Mouse (Mus musculus) intestine, embryonic 14.5 days (tissue): ENCODE data around the gene Ptchd4. TPM values are rescaled to one million over a fixed set of nuclear protein-coding genes. Genes with fewer than 3 reads are reported as not detected.

Experiments used
- ATAC-seq: fragments of 200-750 bp; cut with Nextera tagmentation; replicated peaks from 2 replicates; pipeline ENCODE4 v1.8.0; 2017; ENCODE audit warnings: low read depth, moderate number of reproducible peaks, moderate TSS enrichment, moderate library complexity; ENCODE audit not compliant: low FRiP score, low TSS enrichment
- DNase-seq: peaks from one replicate; pipeline ENCODE4 v3.0.0-alpha.2; 2018; ENCODE audit warnings: low spot score
- H3K27ac ChIP-seq: fragments of 300-500 bp; sonication (generic); 2 replicates; pipeline ENCODE4 v1.5.1; 2014; ENCODE audit warnings: low read depth, mild to moderate bottlenecking, control low read depth
- H3K27me3 ChIP-seq: fragments of 300-500 bp; sonication (generic); replicated peaks from 2 replicates; pipeline ENCODE4 v1.6.1; 2014; ENCODE audit warnings: low read length, control low read depth; ENCODE audit not compliant: control insufficient read depth, insufficient read depth
- H3K36me3 ChIP-seq: fragments of 300-500 bp; sonication (generic); 2 replicates; pipeline ENCODE4 v1.6.1; 2014; ENCODE audit warnings: low read length, control low read depth; ENCODE audit not compliant: control insufficient read depth, insufficient read depth
- H3K4me1 ChIP-seq: fragments of 300-500 bp; sonication (generic); replicated peaks from 2 replicates; pipeline ENCODE4 v1.6.1; 2014; ENCODE audit warnings: low read length, control low read depth, mixed read lengths; ENCODE audit not compliant: control insufficient read depth, insufficient read depth
- H3K4me2 ChIP-seq: fragments of 300-500 bp; sonication (generic); 2 replicates; pipeline ENCODE4 v1.6.1; 2014; ENCODE audit warnings: low read length
- H3K4me3 ChIP-seq: fragments of 300-500 bp; sonication (generic); 2 replicates; pipeline ENCODE4 v1.5.1; 2014; ENCODE audit warnings: low read depth, low read length, control low read depth, mixed read lengths
- H3K9ac ChIP-seq: fragments of 300-500 bp; sonication (generic); 2 replicates; pipeline ENCODE4 v1.6.1; 2014; ENCODE audit warnings: mild to moderate bottlenecking, low read length
- H3K9me3 ChIP-seq: fragments of 300-500 bp; sonication (generic); 2 replicates; pipeline ENCODE4 v1.6.1; 2016; ENCODE audit warnings: low read length, control low read depth; ENCODE audit not compliant: control insufficient read depth
- WGBS: fragments of 180-500 bp; shearing (Covaris S2); extraction: QIAGEN DNeasy Blood & Tissue Kit; methylation state at CpG from one replicate; pipeline ENCODE4 v1.1.7; 2014; 5-methylcytosine and 5-hydroxymethylcytosine counted together
- polyA plus RNA-seq: library from polyadenylated mRNA; unstranded; fragments of >200 nt; fragmentation: Nextera tagmentation; extraction: Ambion mirVana; gene quantifications from 2 replicates; pipeline ENCODE4 v1.2.1, GENCODE M21; 2014

The Ptchd4 gene
- polyA plus RNA-seq: 0.22 and 0.42 TPM in 2 replicates

- Histone ChIP-seq H3K36me3 (no peaks in the 10 kb centered on the region), H3K27ac (no peak within 1 kb of the TSS), H3K9me3 (no peaks in the 10 kb centered on the region), H3K4me1 (no peaks in the 10 kb centered on the region), H3K4me3 (peak within 1 kb of the TSS; percentile 41), H3K9ac (peak within 1 kb of the TSS; percentile 29; the same call in 1 of the 2 replicates), H3K4me2 (peak within 1 kb of the TSS; percentile 94), H3K27me3 (peaks cover 18% of the 10 kb centered on the region; the same call in 1 of the 2 replicates)
- ATAC-seq (peak; percentile 73), DNase-seq (peak; percentile 66)
- WGBS: under 1% methylated on average over 44 of the region's 56 CpGs
Measured at GRCm38 (mm10) chr17:42315669-42316611, at the start of gene Ptchd4. Gene Ptchd4, plus strand, starts transcription at chr17:42315947.

- H3K9me3 ChIP-seq: no peaks in the 10 kb centered on the region
- H3K27ac ChIP-seq: no peak overlapping the region
- 75% methylated on average over 2 of the region's 2 CpGs for WGBS
- DNase-seq: no peak
- H3K4me1 ChIP-seq: no peaks in the 10 kb centered on the region
- H3K36me3 ChIP-seq: no peaks in the 10 kb centered on the region
- no peak for ATAC-seq
- H3K4me2 ChIP-seq: no peak overlapping the region
- no peaks in the 10 kb centered on the region for H3K27me3 ChIP-seq
- H3K9ac ChIP-seq: no peak overlapping the region
- no peak overlapping the region for H3K4me3 ChIP-seq
Measured at GRCm38 (mm10) chr17:42276861-42277260, 38.9 kb upstream of the Ptchd4 start.

GRCm38 (mm10) chr17:42284391-42284790 is 31.4 kb upstream of the Ptchd4 start:
- Histone ChIP-seq H3K9ac (no peak overlapping the region), H3K4me1 (no peaks in the 10 kb centered on the region), H3K4me3 (no peak overlapping the region), H3K9me3 (no peaks in the 10 kb centered on the region), H3K27ac (no peak overlapping the region), H3K4me2 (no peak overlapping the region), H3K27me3 (no peaks in the 10 kb centered on the region), H3K36me3 (no peaks in the 10 kb centered on the region)
- WGBS: 63% methylated on average over 1 of the region's 1 CpGs
- DNase-seq (no peak), ATAC-seq (no peak)

- no peaks in the 10 kb centered on the region for H3K36me3 ChIP-seq
- H3K9me3 ChIP-seq: no peaks in the 10 kb centered on the region
- WGBS: 75% methylated on average over 3 of the region's 3 CpGs
- no peaks in the 10 kb centered on the region for H3K4me1 ChIP-seq
- DNase-seq: no peak
- no peak overlapping the region for H3K9ac ChIP-seq
- no peak overlapping the region for H3K4me3 ChIP-seq
- ATAC-seq: no peak
- H3K27ac ChIP-seq: no peak overlapping the region
- H3K27me3 ChIP-seq: no peaks in the 10 kb centered on the region
- no peak overlapping the region for H3K4me2 ChIP-seq
Measured at GRCm38 (mm10) chr17:42286255-42286654, 29.5 kb upstream of the Ptchd4 start.

DNA sequence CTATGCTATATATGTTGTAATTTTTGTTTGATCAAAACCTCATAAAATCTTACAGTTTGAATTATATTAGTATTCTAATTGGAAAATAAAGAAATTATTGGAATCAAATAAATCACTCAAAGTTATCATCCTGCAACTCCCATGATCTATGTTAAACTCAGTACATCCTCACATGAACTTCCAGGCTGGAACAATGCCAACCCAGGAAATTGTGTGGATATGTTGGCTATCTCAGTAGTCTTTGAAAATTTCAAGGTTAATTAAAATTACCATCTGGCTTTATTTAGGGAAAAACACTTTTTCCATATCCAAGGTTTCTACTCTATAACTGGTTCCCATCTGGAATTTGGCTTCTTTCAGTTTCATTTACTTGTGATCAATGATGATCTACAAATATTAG is 25.4 kb upstream of the Ptchd4 start:
- Histone ChIP-seq H3K36me3 (no peaks in the 10 kb centered on the region), H3K4me2 (no peak overlapping the region), H3K9ac (no peak overlapping the region), H3K4me1 (no peaks in the 10 kb centered on the region), H3K27ac (no peak overlapping the region), H3K9me3 (no peaks in the 10 kb centered on the region), H3K4me3 (no peak overlapping the region), H3K27me3 (no peaks in the 10 kb centered on the region)
- DNase-seq (no peak), ATAC-seq (no peak)

GRCm38 (mm10) chr17:42291793-42292192 is 24.0 kb upstream of the Ptchd4 start:
- 38% methylated on average over 5 of the region's 5 CpGs for WGBS
- no peaks in the 10 kb centered on the region for H3K4me1 ChIP-seq
- no peaks in the 10 kb centered on the region for H3K27me3 ChIP-seq
- DNase-seq: no peak
- no peaks in the 10 kb centered on the region for H3K9me3 ChIP-seq
- H3K27ac ChIP-seq: no peak overlapping the region
- no peak overlapping the region for H3K4me2 ChIP-seq
- no peak overlapping the region for H3K9ac ChIP-seq
- no peak overlapping the region for H3K4me3 ChIP-seq
- no peak for ATAC-seq
- no peaks in the 10 kb centered on the region for H3K36me3 ChIP-seq

GRCm38 (mm10) chr17:42297986-42298385 is 17.8 kb upstream of the Ptchd4 start:
- DNase-seq (no peak), ATAC-seq (no peak)
- Histone ChIP-seq H3K27me3 (no peaks in the 10 kb centered on the region), H3K36me3 (no peaks in the 10 kb centered on the region), H3K9ac (no peak overlapping the region), H3K4me1 (no peaks in the 10 kb centered on the region), H3K4me2 (no peak overlapping the region), H3K9me3 (no peaks in the 10 kb centered on the region), H3K27ac (no peak overlapping the region), H3K4me3 (no peak overlapping the region)
- WGBS: 78% methylated on average over 4 of the region's 4 CpGs

- H3K4me1 ChIP-seq: no peaks in the 10 kb centered on the region
- ATAC-seq (no peak), DNase-seq (no peak)
- no peaks in the 10 kb centered on the region for H3K36me3 ChIP-seq
- no peaks in the 10 kb centered on the region for H3K9me3 ChIP-seq
- H3K9ac ChIP-seq: no peak overlapping the region
- no peak overlapping the region for H3K27ac ChIP-seq
- H3K27me3 ChIP-seq: no peaks in the 10 kb centered on the region
- no peak overlapping the region for H3K4me3 ChIP-seq
- WGBS: 42% methylated on average over 3 of the region's 3 CpGs
- no peak overlapping the region for H3K4me2 ChIP-seq
Measured at GRCm38 (mm10) chr17:42299681-42300080, 16.1 kb upstream of the Ptchd4 start.
